Mouse (Mus musculus): ENCODE data around the gene Col11a2. TPM values are rescaled to one million over a fixed set of nuclear protein-coding genes. Genes with fewer than 3 reads are reported as not detected.
"Not testable (repeated sequence)": the region's sequence is repeated elsewhere in the genome, so short reads cannot be mapped to it uniquely, and the experiment has no call there.

The Col11a2 gene
- 0.94 TPM for polyA plus RNA-seq (2012; fragmentation: generic; extraction: Trizol)

DNA sequence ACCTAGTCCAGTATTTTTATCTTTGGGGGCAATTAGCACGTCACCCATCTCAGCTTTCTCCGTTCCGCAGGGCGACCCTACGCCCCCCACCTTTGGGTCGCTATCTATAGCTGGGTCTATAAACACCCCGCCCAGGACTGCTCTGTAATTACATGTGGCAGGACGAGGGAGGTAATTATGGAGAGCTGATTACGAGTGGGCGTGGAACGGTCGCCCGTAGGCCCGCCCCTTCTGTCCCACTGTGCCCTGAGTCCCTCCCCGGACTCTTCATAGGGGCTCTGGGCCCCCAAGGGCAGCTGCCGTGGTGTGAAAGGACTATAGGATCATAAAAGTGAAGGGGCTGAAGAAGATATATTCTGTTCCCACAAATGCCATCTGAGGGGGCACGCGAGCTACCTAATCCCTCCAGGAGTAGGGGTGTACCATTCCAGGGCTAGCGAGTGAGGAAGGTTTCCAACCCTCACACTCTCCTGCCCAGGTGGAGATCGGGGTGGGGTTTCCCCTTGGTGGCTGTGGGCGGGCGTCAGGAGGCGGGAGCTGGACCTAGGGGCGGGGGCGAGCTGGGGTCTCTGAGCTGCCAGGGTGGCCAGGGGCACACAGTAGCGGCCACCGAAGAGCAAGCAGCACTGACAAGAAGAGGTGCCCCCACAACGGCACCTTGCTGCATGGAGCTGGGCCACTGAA lies at the start of gene Col11a2:
Gene Col11a2 (plus strand): TSS at position 560 of the 684 bp plus-strand sequence.
- TF ChIP-seq SRF (IDR thresholded peaks at IDR 0.05; ENCODE audit: control insufficient read depth, insufficient read length, low read depth) (no peak), MYOD1 (IDR thresholded peaks at IDR 0.05; ENCODE audit: control insufficient read depth in 1 of 3, insufficient read length in 2 of 3, low read depth in 2 of 3) (no peak), TCF12 (IDR thresholded peaks at IDR 0.05; ENCODE audit: insufficient read depth, poor library complexity, severe bottlenecking) (no peak), CEBPB (IDR thresholded peaks at IDR 0.05; ENCODE audit: insufficient read depth, poor library complexity, severe bottlenecking) (no peak), POLR2AphosphoS2 (IDR thresholded peaks at IDR 0.05; ENCODE audit: insufficient read length, low read depth) (peak; percentile 79), POLR2A (IDR thresholded peaks at IDR 0.05; ENCODE audit: insufficient read length, low read depth) (no peak)
- peaks cover 5% of the 10 kb centered on the region for H3K36me3 ChIP-seq (ENCODE audit: control insufficient read depth, insufficient read depth)
- H3ac ChIP-seq (ENCODE audit: control insufficient read depth, insufficient read length): no peak within 1 kb of the TSS
- peak within 1 kb of the TSS; percentile 59 for H3K4me2 ChIP-seq (ENCODE audit: low read depth)
- no peak within 1 kb of the TSS for H3K4me3 ChIP-seq
- no peaks in the 10 kb centered on the region for H3K79me2 ChIP-seq (ENCODE audit: control insufficient read depth, insufficient read depth)
- no peaks in the 10 kb centered on the region for H3K27me3 ChIP-seq (ENCODE audit: control insufficient read depth, insufficient read depth, insufficient read length)

- no peak overlapping the region for H3K4me2 ChIP-seq (ENCODE audit: low read depth)
- no peak overlapping the region for H3K4me3 ChIP-seq
- H3K79me2 ChIP-seq (ENCODE audit: control insufficient read depth, insufficient read depth): no peaks in the 10 kb centered on the region
- no peak overlapping the region for H3ac ChIP-seq (ENCODE audit: control insufficient read depth, insufficient read length)
- H3K36me3 ChIP-seq (ENCODE audit: control insufficient read depth, insufficient read depth): no peaks in the 10 kb centered on the region
- peaks cover 8% of the 10 kb centered on the region for H3K27me3 ChIP-seq (ENCODE audit: control insufficient read depth, insufficient read depth, insufficient read length)
- TF ChIP-seq REST (IDR thresholded peaks at IDR 0.05; ENCODE audit: insufficient read depth, insufficient read length): no peak
- TF ChIP-seq USF1 (IDR thresholded peaks at IDR 0.05; ENCODE audit: low read depth): peak; percentile 90
Observed at GRCm38 (mm10) chr17:33991788-33992664, 47.2 kb upstream of the Col11a2 start.

- H3K4me2 ChIP-seq (ENCODE audit: low read depth): no peak overlapping the region
- H3K79me2 ChIP-seq (ENCODE audit: control insufficient read depth, insufficient read depth): no peaks in the 10 kb centered on the region
- TF ChIP-seq SRF (IDR thresholded peaks at IDR 0.05; ENCODE audit: control insufficient read depth, insufficient read length, low read depth) (no peak), MYOD1 (IDR thresholded peaks at IDR 0.05; ENCODE audit: control insufficient read depth in 1 of 3, insufficient read length in 2 of 3, low read depth in 2 of 3) (no peak), POLR2A (IDR thresholded peaks at IDR 0.05; ENCODE audit: insufficient read length, low read depth) (no peak), MAX (IDR thresholded peaks at IDR 0.05; ENCODE audit: low read depth) (no peak), E2F4 (IDR thresholded peaks at IDR 0.05; ENCODE audit: insufficient read depth) (no peak), REST (IDR thresholded peaks at IDR 0.05; ENCODE audit: insufficient read depth, insufficient read length) (no peak), POLR2AphosphoS2 (IDR thresholded peaks at IDR 0.05; ENCODE audit: insufficient read length, low read depth) (no peak), CEBPB (IDR thresholded peaks at IDR 0.05; ENCODE audit: insufficient read depth, poor library complexity, severe bottlenecking) (no peak), MYOG (IDR thresholded peaks at IDR 0.05; ENCODE audit: control insufficient read depth in 1 of 3, insufficient read depth in 1 of 3, insufficient read length in 2 of 3, low read depth in 2 of 3) (no peak), TCF12 (IDR thresholded peaks at IDR 0.05; ENCODE audit: insufficient read depth, poor library complexity, severe bottlenecking) (no peak)
Observed at GRCm38 (mm10) chr17:33994959-33995358, 44.3 kb upstream of the Col11a2 start.

GRCm38 (mm10) chr17:33995651-33996050 lies 43.6 kb upstream of the Col11a2 start:
- Histone ChIP-seq H3K79me2 (ENCODE audit: control insufficient read depth, insufficient read depth) (no peaks in the 10 kb centered on the region), H3ac (ENCODE audit: control insufficient read depth, insufficient read length) (no peak overlapping the region), H3K36me3 (ENCODE audit: control insufficient read depth, insufficient read depth) (no peaks in the 10 kb centered on the region), H3K27me3 (ENCODE audit: control insufficient read depth, insufficient read depth, insufficient read length) (no peaks in the 10 kb centered on the region), H3K4me3 (no peak overlapping the region), H3K4me2 (ENCODE audit: low read depth) (no peak overlapping the region)
- TF ChIP-seq TCF3 (IDR thresholded peaks at IDR 0.05; ENCODE audit: insufficient read length, low read depth) (no peak), MYOG (IDR thresholded peaks at IDR 0.05; ENCODE audit: control insufficient read depth in 1 of 3, insufficient read depth in 1 of 3, insufficient read length in 2 of 3, low read depth in 2 of 3) (no peak), CEBPB (IDR thresholded peaks at IDR 0.05; ENCODE audit: insufficient read depth, poor library complexity, severe bottlenecking) (no peak), TCF12 (IDR thresholded peaks at IDR 0.05; ENCODE audit: insufficient read depth, poor library complexity, severe bottlenecking) (no peak), REST (IDR thresholded peaks at IDR 0.05; ENCODE audit: insufficient read depth, insufficient read length) (no peak), MYOD1 (IDR thresholded peaks at IDR 0.05; ENCODE audit: control insufficient read depth in 1 of 3, insufficient read length in 2 of 3, low read depth in 2 of 3) (no peak), POLR2AphosphoS2 (IDR thresholded peaks at IDR 0.05; ENCODE audit: insufficient read length, low read depth) (no peak), POLR2A (IDR thresholded peaks at IDR 0.05; ENCODE audit: insufficient read length, low read depth) (no peak), MAX (IDR thresholded peaks at IDR 0.05; ENCODE audit: low read depth) (no peak), E2F4 (IDR thresholded peaks at IDR 0.05; ENCODE audit: insufficient read depth) (no peak)

More at GRCm38 (mm10) chr17:33994959-33995358, 44.3 kb upstream of the Col11a2 start:
- no peaks in the 10 kb centered on the region for H3K27me3 ChIP-seq (ENCODE audit: control insufficient read depth, insufficient read depth, insufficient read length)
- H3K4me3 ChIP-seq: no peak overlapping the region
- no peak overlapping the region for H3ac ChIP-seq (ENCODE audit: control insufficient read depth, insufficient read length)
- H3K36me3 ChIP-seq (ENCODE audit: control insufficient read depth, insufficient read depth): no peaks in the 10 kb centered on the region

GRCm38 (mm10) chr17:33997025-33997424 lies 42.2 kb upstream of the Col11a2 start:
- not testable (repeated sequence) for H3K4me3 ChIP-seq; H3K79me2 ChIP-seq (ENCODE audit: control insufficient read depth, insufficient read depth); H3K27me3 ChIP-seq (ENCODE audit: control insufficient read depth, insufficient read depth, insufficient read length); H3K4me2 ChIP-seq (ENCODE audit: low read depth); H3K36me3 ChIP-seq (ENCODE audit: control insufficient read depth, insufficient read depth); H3ac ChIP-seq (ENCODE audit: control insufficient read depth, insufficient read length)

DNA sequence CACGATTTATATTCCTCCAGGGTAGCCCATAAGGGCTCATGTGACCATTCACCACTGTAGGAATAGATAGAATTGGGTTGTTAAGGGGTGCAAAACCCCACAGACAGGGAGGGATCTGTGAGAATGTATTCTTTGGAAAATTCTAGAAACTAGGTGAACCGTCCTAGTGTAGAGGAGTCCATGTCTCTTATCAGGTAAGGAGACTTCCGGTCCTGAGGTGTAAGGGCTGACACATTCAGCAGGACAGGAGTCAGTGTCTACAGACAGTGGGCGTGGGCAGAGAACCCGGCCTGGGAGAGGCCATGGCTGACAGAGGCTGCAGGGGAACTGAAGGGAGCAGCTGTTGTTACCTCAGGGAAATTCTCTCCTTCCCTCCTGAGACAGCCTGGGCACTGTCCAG lies 40.5 kb upstream of the Col11a2 start:
- H3K27me3 ChIP-seq (ENCODE audit: control insufficient read depth, insufficient read depth, insufficient read length); H3K4me2 ChIP-seq (ENCODE audit: low read depth); H3ac ChIP-seq (ENCODE audit: control insufficient read depth, insufficient read length); H3K36me3 ChIP-seq (ENCODE audit: control insufficient read depth, insufficient read depth); H3K79me2 ChIP-seq (ENCODE audit: control insufficient read depth, insufficient read depth); H3K4me3 ChIP-seq: not testable (repeated sequence)
